In the genomic region with DNA sequence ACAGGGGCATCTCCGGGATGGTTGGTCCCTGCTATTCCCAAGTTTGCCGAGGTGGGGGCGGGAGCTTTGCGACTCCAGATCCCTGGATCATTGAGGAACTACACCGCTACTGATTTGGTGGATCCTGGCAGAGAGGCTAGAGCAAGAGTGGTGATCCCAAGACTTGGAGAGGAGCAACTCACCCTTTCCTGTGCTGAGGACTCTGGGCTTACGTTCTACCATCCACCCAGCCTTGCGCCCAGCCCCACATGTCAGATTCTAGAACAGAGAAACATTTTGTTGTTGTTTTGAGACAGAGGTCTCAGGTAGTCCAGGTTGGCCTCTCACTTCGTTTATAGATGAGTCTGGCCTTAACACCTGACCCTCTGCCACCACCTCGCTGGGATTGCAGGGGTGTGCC, we compare ENCODE assay signal across 8 mouse cellular contexts. TPM values are rescaled to one million over a fixed set of nuclear protein-coding genes. Genes with fewer than 3 reads are reported as not detected.
DNase-seq lines count a peak whose midpoint lies in the region; ATAC-seq lines count a peak whose summit lies in the region.

No protein-coding gene starts in this region.

- no peak for ATAC-seq in liver, embryonic 11.5 days (replicated peaks; ENCODE audit: low FRiP score)

- 12% methylated on average over 9 of the region's 9 CpGs for WGBS in heart, embryonic 10.5 days
- 6% methylated on average over 9 of the region's 9 CpGs for WGBS in liver, embryonic 11.5 days

- intact Hi-C loops in heart, postnatal 14 days (cut with DNase I), result no loop called here

- peaks cover 18% of the 10 kb centered on the region for H3K4me1 ChIP-seq in heart, embryonic 10.5 days
- 0 out of 2 replicates have a peak, but pooled peaks cover 5% of the 10 kb centered on the region for H3K4me1 ChIP-seq in liver, embryonic 11.5 days (replicated peaks; ENCODE audit: control insufficient read depth, insufficient read depth, low read length)

- H3K27me3 ChIP-seq in heart, embryonic 10.5 days (ENCODE audit: insufficient read depth, poor library complexity, severe bottlenecking), result peaks cover 33% of the 10 kb centered on the region; the same call in 1 of the 2 replicates
- no peaks in the 10 kb centered on the region for H3K27me3 ChIP-seq in liver, embryonic 11.5 days (replicated peaks; ENCODE audit: control insufficient read depth, insufficient read depth, low read length)

- H3K9me3 ChIP-seq in heart, embryonic 10.5 days, result no peaks in the 10 kb centered on the region
- no peaks in the 10 kb centered on the region for H3K9me3 ChIP-seq in liver, embryonic 11.5 days (ENCODE audit: control insufficient read depth, low read length)

- H3K27ac ChIP-seq in heart, embryonic 10.5 days, result peak overlapping the region; percentile 75
- no peak overlapping the region for H3K27ac ChIP-seq in liver, embryonic 11.5 days (ENCODE audit: low read depth, low read length)

- peak overlapping the region; percentile 74 for H3K4me2 ChIP-seq in liver, embryonic 11.5 days

- H3K36me3 ChIP-seq in heart, embryonic 10.5 days, result peaks cover 19% of the 10 kb centered on the region
- peaks cover 12% of the 10 kb centered on the region; the same call in 1 of the 2 replicates for H3K36me3 ChIP-seq in liver, embryonic 11.5 days (ENCODE audit: control insufficient read depth, insufficient read depth, low read length)

- peak overlapping the region; percentile 66 for H3K4me3 ChIP-seq in heart, embryonic 10.5 days
- H3K4me3 ChIP-seq in liver, embryonic 11.5 days (ENCODE audit: low read depth, low read length), result peak overlapping the region; percentile 48

- peak overlapping the region; percentile 50 for H3K9ac ChIP-seq in liver, embryonic 11.5 days (ENCODE audit: low read depth, low read length)

- DNase-seq in heart, embryonic 10.5 days (ENCODE audit: low spot score), result no peak
- no peak for DNase-seq in heart, postnatal 14 days
- peak; percentile 58 for DNase-seq in thymus, postnatal 4 days
- DNase-seq in thymus, adult 18-20 months, result no peak
- no peak for DNase-seq in liver, embryonic 11.5 days (ENCODE audit: low spot score)
- no peak for DNase-seq in embryo, embryonic 11 days
- DNase-seq in gastrocnemius, adult 8-10 months (ENCODE audit: low spot score in 2 of 2), result no peak
- DNase-seq in urinary bladder, postnatal 14 days (ENCODE audit: low spot score), result no peak

RNA-seq across cellular contexts. Expression of gene Nfkbid, which starts 1.0 kb away (rescaled TPM):
- 1.5 and 1.6 TPM in 2 replicates for polyA plus RNA-seq in heart, embryonic 10.5 days (2016; fragmentation: Nextera tagmentation; extraction: Ambion mirVana)
- under 1 TPM; 0.67 to 0.71 TPM for total RNA-seq in heart, postnatal 14 days (2021)
- 1.8 and 3.6 TPM in 2 replicates for polyA plus RNA-seq in liver, embryonic 11.5 days (2014; fragmentation: Nextera tagmentation; extraction: Ambion mirVana)
- under 1 TPM in 1 of 4 experiments, not detected in 3; 0.40 TPM for total RNA-seq in gastrocnemius, adult 8-10 months (2022)

RNA-seq across cellular contexts. Expression of gene Hcst, which starts 2.9 kb away (rescaled TPM):
- 0.35 TPM in 1 of 2 replicates, not detected in the other for polyA plus RNA-seq in heart, embryonic 10.5 days (2016; fragmentation: Nextera tagmentation; extraction: Ambion mirVana)
- 1 to 10 TPM; 1.2 to 1.3 TPM for total RNA-seq in heart, postnatal 14 days (2021)
- 2.2 and 2.9 TPM in 2 replicates for polyA plus RNA-seq in liver, embryonic 11.5 days (2014; fragmentation: Nextera tagmentation; extraction: Ambion mirVana)
- not detected for total RNA-seq in gastrocnemius, adult 8-10 months (2022)

RNA-seq across cellular contexts. Expression of gene Tyrobp, which starts 9.0 kb away (rescaled TPM):
- polyA plus RNA-seq in heart, embryonic 10.5 days (2016; fragmentation: Nextera tagmentation; extraction: Ambion mirVana), result 2.2 and 9.0 TPM in 2 replicates
- total RNA-seq in heart, postnatal 14 days (2021), result 10 to 100 TPM; 18.6 to 19.9 TPM
- polyA plus RNA-seq in liver, embryonic 11.5 days (2014; fragmentation: Nextera tagmentation; extraction: Ambion mirVana), result 60.6 and 61.9 TPM in 2 replicates
- 1 to 10 TPM in 2 of 4 experiments, under 1 TPM in 2; 0.82 to 5.5 (median 2.1) TPM for total RNA-seq in gastrocnemius, adult 8-10 months (2022)

RNA-seq across cellular contexts. Expression of gene Aplp1, which starts 22.8 kb away (rescaled TPM):
- polyA plus RNA-seq in heart, embryonic 10.5 days (2016; fragmentation: Nextera tagmentation; extraction: Ambion mirVana), result 44.3 and 50.4 TPM in 2 replicates
- 1 to 10 TPM; 4.0 to 4.4 TPM for total RNA-seq in heart, postnatal 14 days (2021)
- polyA plus RNA-seq in liver, embryonic 11.5 days (2014; fragmentation: Nextera tagmentation; extraction: Ambion mirVana), result 18.4 and 19.1 TPM in 2 replicates
- total RNA-seq in gastrocnemius, adult 8-10 months (2022), result 1 to 10 TPM in 1 of 4 experiments, under 1 TPM in 3; 0.46 to 1.5 (median 0.71) TPM

RNA-seq across cellular contexts. Expression of gene Kirrel2, which starts 34.9 kb away (rescaled TPM):
- 3.3 and 5.2 TPM in 2 replicates for polyA plus RNA-seq in heart, embryonic 10.5 days (2016; fragmentation: Nextera tagmentation; extraction: Ambion mirVana)
- not detected for total RNA-seq in heart, postnatal 14 days (2021)
- 0.22 and 0.95 TPM in 2 replicates for polyA plus RNA-seq in liver, embryonic 11.5 days (2014; fragmentation: Nextera tagmentation; extraction: Ambion mirVana)
- not detected for total RNA-seq in gastrocnemius, adult 8-10 months (2022)
